Mouse (Mus musculus) CD4-positive, CD25-positive, alpha-beta regulatory T cell, adult 4 months (primary cell): Measurements from ENCODE around the gene Zfp672. TPM values are rescaled to one million over a fixed set of nuclear protein-coding genes. Genes with fewer than 3 reads are reported as not detected.

Experiments used
- ATAC-seq: one replicate; pipeline ENCODE4 v1.8.0; 2017
- polyA plus RNA-seq, 2 experiments: library from polyadenylated mRNA; unstranded; fragments of 100-300 nt; shearing (Covaris generic); gene quantifications; one replicate each; pipeline ENCODE4 v1.2.1; 2017

The Zfp672 gene
- polyA plus RNA-seq, 2 experiments from 2014 or later: 37.0 to 46.8 TPM

DNA sequence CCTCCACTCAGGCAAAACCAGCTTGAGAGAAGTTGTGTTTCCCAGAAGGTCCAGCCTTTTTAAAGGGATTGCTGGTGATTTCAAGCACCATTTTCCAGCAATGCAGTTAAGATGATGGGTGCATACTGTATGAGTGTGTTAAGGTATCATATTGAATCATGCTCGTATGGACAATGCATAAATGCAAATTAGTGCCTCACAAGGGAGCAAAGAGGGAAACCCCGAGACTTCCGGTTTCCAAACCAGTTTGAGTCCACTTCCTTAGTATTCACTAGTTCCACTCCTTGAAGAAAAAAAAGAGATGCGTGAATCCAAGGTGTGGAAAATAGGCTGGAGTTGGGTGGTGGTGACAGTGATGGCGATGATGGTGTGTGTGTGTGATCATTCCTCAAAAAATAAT, 47.6 kb downstream of the Zfp672 start:
- ATAC-seq: no peak

DNA sequence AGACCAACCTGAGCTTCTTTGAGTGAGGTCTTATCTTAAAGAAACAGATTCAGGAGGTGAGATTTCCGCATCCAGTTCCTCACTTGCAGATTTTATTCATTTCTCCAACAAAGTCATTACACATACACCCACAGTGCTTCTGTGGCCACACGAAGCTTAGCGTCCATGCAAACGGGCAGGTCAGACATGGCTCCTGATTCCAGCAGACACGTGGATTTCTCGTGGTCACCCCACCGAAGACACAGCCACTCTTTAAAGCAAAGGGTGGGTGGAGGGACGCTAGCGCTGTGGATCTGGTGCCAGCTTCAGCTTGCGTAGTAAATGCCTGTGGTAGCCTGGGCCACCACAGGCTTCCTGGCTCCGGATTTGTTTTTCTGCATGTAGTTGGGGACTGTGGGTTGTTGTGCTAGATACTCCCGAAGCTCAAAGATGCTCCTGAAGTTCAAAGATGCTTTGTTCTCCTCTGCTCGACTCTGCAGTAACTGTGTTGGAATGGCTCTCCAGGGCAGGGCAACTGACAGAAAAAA, 48.1 kb downstream of the Zfp672 start:
- no peak for ATAC-seq

GRCm38 (mm10) chr11:58275756-58276155, 54.4 kb downstream of the Zfp672 start:
- ATAC-seq: no peak

- ATAC-seq: no peak
These were observed 55.6 kb downstream of the Zfp672 start, which contains the start of gene 4930438A08Rik for GRCm38 (mm10) chr11:58274572-58274971. Gene 4930438A08Rik, plus strand, starts transcription at chr11:58274799.

GRCm38 (mm10) chr11:58268285-58268684, 61.9 kb downstream of the Zfp672 start:
- ATAC-seq: no peak

Other genes with a start within 250 kb of the Zfp672 start
- under 1 TPM; 0.38 to 0.71 TPM for gene Gm12248, start 237.2 kb downstream of the Zfp672 start, polyA plus RNA-seq
- gene Cnot8, start 226.2 kb downstream of the Zfp672 start, polyA plus RNA-seq: 10 to 100 TPM; 89.2 to 97.8 TPM
- 1 to 10 TPM; 6.5 to 7.8 TPM for gene Gemin5, start 161.8 kb downstream of the Zfp672 start, polyA plus RNA-seq
- gene Mrpl22, start 158.7 kb downstream of the Zfp672 start, polyA plus RNA-seq: 10 to 100 TPM; 66.8 to 74.2 TPM
- gene Igtp, start 130.8 kb downstream of the Zfp672 start, polyA plus RNA-seq: 100 to 1,000 TPM; 433 to 495 TPM
- gene Irgm2, start 130.7 kb downstream of the Zfp672 start, polyA plus RNA-seq: 10 to 100 TPM; 51.0 to 68.1 TPM
- not detected for gene 4930438A08Rik, start 55.5 kb downstream of the Zfp672 start, polyA plus RNA-seq
- 10 to 100 TPM; 10.7 TPM for gene Zfp692, start 23.3 kb downstream of the Zfp672 start, polyA plus RNA-seq
- gene Sh3bp5l, start 385 bp upstream of the Zfp672 start, polyA plus RNA-seq: 1 to 10 TPM; 5.3 to 6.3 TPM
- gene Lypd8, start 48.7 kb upstream of the Zfp672 start, polyA plus RNA-seq: not detected
- not detected for gene 1810065E05Rik, start 90.8 kb upstream of the Zfp672 start, polyA plus RNA-seq
- not detected for gene Gm12253, start 102.2 kb upstream of the Zfp672 start, polyA plus RNA-seq
- not detected for gene Lypd9, start 122.6 kb upstream of the Zfp672 start, polyA plus RNA-seq
- not detected for gene Olfr30, start 131.9 kb upstream of the Zfp672 start, polyA plus RNA-seq
- gene Olfr332, start 162.2 kb upstream of the Zfp672 start, polyA plus RNA-seq: under 1 TPM in 1 of 2 experiments, not detected in 1; 0.23 TPM
- not detected for gene Olfr331, start 172.2 kb upstream of the Zfp672 start, polyA plus RNA-seq
- not detected for gene Olfr330, start 204.5 kb upstream of the Zfp672 start, polyA plus RNA-seq
- gene Olfr329-ps, start 216.1 kb upstream of the Zfp672 start, polyA plus RNA-seq: not detected
- not detected for gene Olfr328, start 225.3 kb upstream of the Zfp672 start, polyA plus RNA-seq
- under 1 TPM in 1 of 2 experiments, not detected in 1; 0.36 TPM for gene Olfr224, start 240.2 kb upstream of the Zfp672 start, polyA plus RNA-seq
- gene Olfr325, start 247.4 kb upstream of the Zfp672 start, polyA plus RNA-seq: not detected